Mouse (Mus musculus): ENCODE measurements around the gene Lcmt2.

Lcmt2 gene

GRCm38 (mm10) chr2:121115418-121115817 is 25.0 kb downstream of the Lcmt2 start:
- DNase-seq (ENCODE audit: low read depth) = no peak

- DNase-seq (ENCODE audit: low read depth) = no peak
Measured at GRCm38 (mm10) chr2:121109695-121110094, 30.8 kb downstream of the Lcmt2 start, which contains the start of gene Tgm7. Gene Tgm7 (minus strand): TSS chr2:121109795.

GRCm38 (mm10) chr2:121105940-121106339 is 34.5 kb downstream of the Lcmt2 start:
- DNase-seq (ENCODE audit: low read depth) = no peak

- peak; percentile 70 for DNase-seq (ENCODE audit: low read depth)
Measured at GRCm38 (mm10) chr2:121102051-121102450, 38.4 kb downstream of the Lcmt2 start.

- no peak for DNase-seq (ENCODE audit: low read depth)
Measured at GRCm38 (mm10) chr2:121089751-121090150, 50.7 kb downstream of the Lcmt2 start.

GRCm38 (mm10) chr2:121088507-121088906 is 51.9 kb downstream of the Lcmt2 start:
- no peak for DNase-seq (ENCODE audit: low read depth)

GRCm38 (mm10) chr2:121085480-121086185 is 54.8 kb downstream of the Lcmt2 start, which contains the start of gene Tgm5:
Gene Tgm5 (minus strand): TSS chr2:121085841.
- no peak for DNase-seq (ENCODE audit: low read depth)

- no peak for DNase-seq (ENCODE audit: low read depth)
Measured at GRCm38 (mm10) chr2:121082626-121083025, 57.8 kb downstream of the Lcmt2 start.
